Mouse (Mus musculus) E14TG2a.4 (cell line): Measurements from ENCODE around the gene Gm1043.

Experiments used
- H3K27me3 ChIP-seq: 2 replicates; pipeline ENCODE4 v1.6.1; 2014; ENCODE audit warnings: low read length, control low read depth; ENCODE audit not compliant: insufficient read depth
- H3K36me3 ChIP-seq: 2 replicates; pipeline ENCODE4 v1.6.1; 2014; ENCODE audit warnings: low read length, control low read depth; ENCODE audit not compliant: insufficient read depth
- H3K4me1 ChIP-seq: replicated peaks from 2 replicates; pipeline ENCODE4 v1.6.1; 2014; ENCODE audit warnings: low read depth, low read length, control low read depth
- H3K4me3 ChIP-seq: replicated peaks from 2 replicates; pipeline ENCODE4 v1.5.1; 2014; ENCODE audit warnings: mild to moderate bottlenecking, low read length
- H3K9me3 ChIP-seq: 2 replicates; pipeline ENCODE4 v1.6.1; 2014; ENCODE audit warnings: low read length, control low read depth
- CTCF ChIP-seq: conservative IDR thresholded peaks from 2 replicates; pipeline ENCODE4 v1.5.1; 2014; ENCODE audit warnings: low read length
- NANOG ChIP-seq: IDR thresholded peaks from 2 replicates; pipeline ENCODE4 v1.6.1; 2014; ENCODE audit warnings: borderline replicate concordance, low read length, mixed read lengths
- POU5F1 ChIP-seq: IDR thresholded peaks from 2 replicates; pipeline ENCODE4 v1.6.1; 2014; ENCODE audit warnings: low read length, borderline replicate concordance

Gm1043 gene

DNA sequence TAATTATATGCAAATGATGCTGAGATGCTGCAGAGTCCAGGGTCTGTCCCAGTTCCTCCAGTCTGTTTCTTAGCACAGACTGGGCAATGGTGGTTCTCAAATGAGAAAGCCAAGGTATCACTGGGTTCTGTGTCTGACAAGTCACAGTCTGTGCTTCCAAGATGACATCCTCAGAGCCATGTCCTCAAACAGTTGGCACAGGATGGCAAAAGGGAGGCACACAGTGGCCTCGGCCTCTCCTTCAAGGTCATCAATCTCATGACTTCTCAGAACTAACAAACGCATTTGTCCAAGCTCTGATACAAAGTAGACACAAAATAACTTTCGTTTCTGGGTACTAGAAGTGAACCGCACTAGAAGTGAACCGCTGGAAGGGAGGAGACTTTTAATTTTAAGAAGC is 9.8 kb downstream of the Gm1043 start:
- no peak overlapping the region for H3K4me3 ChIP-seq
- peaks cover 42% of the 10 kb centered on the region for H3K4me1 ChIP-seq
- no peaks in the 10 kb centered on the region for H3K9me3 ChIP-seq
- TF ChIP-seq POU5F1, result no peak
- TF ChIP-seq CTCF, result no peak
- TF ChIP-seq NANOG, result no peak
- H3K36me3 ChIP-seq, result peaks cover 12% of the 10 kb centered on the region
- peaks cover 47% of the 10 kb centered on the region for H3K27me3 ChIP-seq

DNA sequence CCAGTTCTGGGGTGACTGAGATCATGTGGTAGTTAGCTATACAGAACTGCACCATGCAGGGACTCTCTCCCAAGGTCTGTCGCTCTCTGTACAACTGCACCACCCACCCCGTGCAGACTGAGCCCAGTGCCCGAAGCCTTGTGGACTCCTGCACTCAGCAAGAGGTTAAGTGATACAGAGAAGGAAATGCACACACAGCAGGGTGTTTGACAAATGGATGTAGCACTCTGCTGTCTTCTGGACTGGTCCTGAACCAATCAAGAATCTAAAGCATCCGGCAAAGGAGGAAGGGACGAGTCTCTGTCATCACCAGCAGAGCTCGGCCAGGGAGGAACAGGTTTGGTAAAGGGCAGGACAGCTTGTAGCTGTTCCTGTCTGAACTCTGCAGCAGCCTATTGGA is 12.4 kb downstream of the Gm1043 start:
- Histone ChIP-seq H3K27me3 (peaks cover 31% of the 10 kb centered on the region), H3K36me3 (peaks cover 11% of the 10 kb centered on the region), H3K4me3 (no peak overlapping the region), H3K9me3 (no peaks in the 10 kb centered on the region), H3K4me1 (peaks cover 21% of the 10 kb centered on the region)
- no peak for TF ChIP-seq POU5F1
- no peak for TF ChIP-seq NANOG
- TF ChIP-seq CTCF, result no peak

DNA sequence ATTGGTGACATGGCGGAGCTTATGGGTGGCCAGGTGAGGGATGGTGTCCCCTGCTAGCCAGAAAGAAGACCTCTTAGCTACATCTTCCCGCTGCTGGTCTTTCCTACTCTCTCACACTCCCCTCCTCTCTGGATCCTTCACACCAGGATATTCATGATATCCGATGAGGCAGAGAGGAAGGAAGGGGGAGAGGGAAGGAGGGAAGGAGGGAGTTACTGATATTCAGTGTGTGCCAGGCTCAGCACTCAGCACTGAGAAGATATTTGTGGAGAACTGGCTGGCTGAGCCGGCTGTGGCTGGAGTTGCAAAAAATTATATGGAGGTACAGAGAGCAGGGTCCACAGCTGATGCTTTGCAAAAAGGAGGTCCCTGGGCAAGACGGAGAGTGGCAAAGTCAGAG is 15.6 kb downstream of the Gm1043 start:
- Histone ChIP-seq H3K9me3 (no peaks in the 10 kb centered on the region), H3K27me3 (peaks cover 34% of the 10 kb centered on the region), H3K4me3 (no peak overlapping the region), H3K36me3 (no peaks in the 10 kb centered on the region), H3K4me1 (peaks cover 24% of the 10 kb centered on the region)
- TF ChIP-seq CTCF (no peak), POU5F1 (no peak), NANOG (no peak)

DNA sequence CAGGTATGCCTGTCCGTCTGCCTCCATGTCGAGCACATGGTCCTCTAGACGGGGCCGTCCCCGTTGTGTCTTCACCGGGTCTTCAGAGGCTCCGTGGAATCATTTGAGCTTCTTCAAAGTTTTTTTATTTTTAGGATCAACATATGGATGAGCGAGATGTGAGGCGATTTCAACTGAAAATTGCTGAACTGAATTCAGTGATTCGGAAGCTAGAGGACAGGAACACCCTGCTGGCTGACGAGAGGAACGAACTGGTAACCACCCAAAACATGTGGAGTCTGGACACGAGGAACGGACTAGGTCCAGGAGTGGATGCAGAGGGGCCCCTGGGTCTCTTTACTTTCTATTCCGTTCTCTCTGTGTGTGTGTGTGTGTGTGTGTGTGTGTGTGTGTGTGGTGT is 16.5 kb downstream of the Gm1043 start:
- TF ChIP-seq NANOG (no peak), POU5F1 (no peak), CTCF (no peak)
- no peaks in the 10 kb centered on the region for H3K36me3 ChIP-seq
- peaks cover 19% of the 10 kb centered on the region for H3K4me1 ChIP-seq
- no peak overlapping the region for H3K4me3 ChIP-seq
- H3K27me3 ChIP-seq, result peaks cover 34% of the 10 kb centered on the region
- no peaks in the 10 kb centered on the region for H3K9me3 ChIP-seq

DNA sequence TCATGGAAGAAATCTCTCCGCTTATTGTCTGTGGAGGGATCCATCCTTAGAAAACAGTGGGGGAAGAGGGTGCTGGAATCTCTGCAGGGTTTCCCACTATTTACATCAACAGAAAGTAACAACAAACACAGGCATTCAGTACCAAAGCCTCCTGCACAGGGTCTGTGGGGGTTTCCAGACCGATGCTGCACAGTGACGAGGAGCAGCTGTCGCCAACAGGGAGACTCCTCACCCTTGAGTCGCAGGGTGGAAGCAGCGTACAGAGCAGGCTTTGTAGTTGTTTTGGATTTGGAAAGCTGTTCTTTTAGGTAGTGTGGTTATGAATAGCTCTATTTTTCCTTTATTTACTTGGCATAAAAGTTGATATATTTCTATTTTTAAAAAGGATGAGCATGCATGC is 16.9 kb downstream of the Gm1043 start:
- H3K4me1 ChIP-seq, result peaks cover 19% of the 10 kb centered on the region
- no peaks in the 10 kb centered on the region for H3K36me3 ChIP-seq
- H3K27me3 ChIP-seq, result peaks cover 34% of the 10 kb centered on the region
- no peaks in the 10 kb centered on the region for H3K9me3 ChIP-seq
- no peak overlapping the region for H3K4me3 ChIP-seq
- TF ChIP-seq POU5F1, result no peak
- no peak for TF ChIP-seq CTCF
- TF ChIP-seq NANOG, result no peak

DNA sequence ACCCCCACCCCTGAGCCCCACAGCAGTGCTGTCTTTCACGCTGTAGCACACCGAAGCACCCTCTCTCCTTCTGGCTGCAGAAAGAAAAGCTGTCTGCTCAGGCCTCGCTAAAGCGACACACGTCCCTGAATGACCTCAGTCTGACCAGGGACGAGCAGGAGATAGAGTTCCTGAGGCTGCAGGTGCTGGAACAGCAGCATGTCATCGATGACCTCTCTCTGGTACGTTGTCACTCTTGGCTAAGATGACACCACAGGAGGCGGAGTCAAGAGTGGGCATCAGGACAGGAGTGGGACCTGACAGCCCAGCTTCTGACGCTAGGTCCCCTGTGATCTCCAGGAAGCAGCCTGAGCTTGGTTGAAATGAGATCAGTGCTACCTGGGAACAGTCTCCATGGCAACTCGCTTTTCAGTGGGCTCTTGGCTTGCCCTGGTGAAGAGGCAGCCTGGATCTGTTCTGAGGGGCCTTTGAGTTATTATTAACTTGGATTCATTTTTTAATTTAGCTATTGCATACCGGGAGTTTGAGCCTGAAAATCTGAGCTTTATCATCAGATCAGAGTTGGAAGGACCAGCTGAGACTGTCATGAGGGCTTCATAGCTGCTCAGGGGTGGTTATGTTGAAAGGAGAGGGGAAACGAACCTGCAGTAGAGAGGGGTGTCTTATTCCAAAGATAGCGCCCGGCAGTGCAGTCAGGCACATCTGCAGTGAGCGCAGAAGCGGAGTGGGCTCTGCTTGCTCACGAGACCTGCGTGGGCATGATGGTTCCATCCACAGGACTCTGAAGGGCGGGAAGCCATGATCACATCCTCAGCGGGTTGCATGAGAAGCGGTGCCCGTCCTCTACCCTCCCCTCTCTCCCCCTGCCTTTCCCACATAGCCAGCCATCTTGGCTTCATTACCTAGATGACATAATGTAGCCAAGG is 20.6 kb downstream of the Gm1043 start:
- no peaks in the 10 kb centered on the region for H3K9me3 ChIP-seq
- TF ChIP-seq NANOG (no peak), POU5F1 (no peak), CTCF (no peak)
- peaks cover 13% of the 10 kb centered on the region; the same call in 1 of the 2 replicates for H3K4me1 ChIP-seq
- H3K27me3 ChIP-seq, result peaks cover 13% of the 10 kb centered on the region; the same call in 1 of the 2 replicates
- H3K36me3 ChIP-seq, result no peaks in the 10 kb centered on the region
- no peak overlapping the region for H3K4me3 ChIP-seq

DNA sequence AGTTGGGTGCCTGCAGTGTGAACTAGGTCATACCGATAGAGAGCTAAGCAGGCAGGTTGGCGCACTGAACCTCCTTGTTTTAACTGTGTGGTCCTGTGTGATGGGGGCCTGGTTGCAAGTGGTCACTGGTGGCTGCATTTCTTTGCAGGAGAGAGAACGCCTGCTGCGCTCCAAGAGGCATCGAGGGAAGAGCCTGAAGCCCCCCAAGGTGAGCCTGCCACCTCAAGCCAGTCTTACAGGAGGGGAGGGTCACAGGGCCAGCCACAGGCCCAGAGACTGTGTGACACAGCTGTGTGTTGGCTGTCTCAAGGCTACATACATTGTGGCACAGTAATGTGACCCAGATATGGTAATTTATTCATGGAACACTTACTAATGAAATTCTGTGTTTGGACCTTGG is 21.9 kb downstream of the Gm1043 start:
- TF ChIP-seq POU5F1 (no peak), CTCF (no peak), NANOG (no peak)

DNA sequence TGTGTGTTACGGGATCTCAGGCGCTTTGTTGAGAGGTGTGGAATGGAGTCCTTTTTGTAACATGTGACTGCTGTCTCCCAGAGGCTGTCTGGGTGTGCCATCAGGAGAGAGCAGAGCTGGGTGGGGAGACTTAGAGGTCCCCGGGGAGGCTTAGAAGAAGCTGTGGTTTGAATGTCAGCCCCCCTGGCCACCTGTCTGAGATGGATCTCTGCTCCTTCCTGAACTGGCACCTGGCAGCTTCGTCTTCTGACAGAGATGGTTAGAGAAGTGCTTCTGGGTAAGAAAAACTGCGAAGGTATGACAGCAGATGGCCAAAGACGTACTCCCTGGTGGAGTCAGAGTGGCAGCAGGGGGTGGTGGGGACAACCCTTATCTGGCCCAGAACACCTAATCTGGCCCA is 22.4 kb downstream of the Gm1043 start:
- Histone ChIP-seq H3K27me3 (peaks cover 11% of the 10 kb centered on the region; the same call in 1 of the 2 replicates), H3K4me1 (peaks cover 13% of the 10 kb centered on the region; the same call in 1 of the 2 replicates), H3K4me3 (no peak overlapping the region), H3K9me3 (no peaks in the 10 kb centered on the region), H3K36me3 (no peaks in the 10 kb centered on the region)
- TF ChIP-seq NANOG, result no peak
- no peak for TF ChIP-seq CTCF
- no peak for TF ChIP-seq POU5F1

More for the DNA sequence above, 21.9 kb downstream of the Gm1043 start:
- Histone ChIP-seq H3K9me3 (no peaks in the 10 kb centered on the region), H3K27me3 (peaks cover 11% of the 10 kb centered on the region; the same call in 1 of the 2 replicates), H3K4me1 (peaks cover 13% of the 10 kb centered on the region; the same call in 1 of the 2 replicates), H3K4me3 (no peak overlapping the region), H3K36me3 (no peaks in the 10 kb centered on the region)
